Mouse (Mus musculus) left cerebral cortex, postnatal 25 days (tissue): Measurements from ENCODE around the gene Gsn. TPM values are rescaled to one million over a fixed set of nuclear protein-coding genes. Genes with fewer than 3 reads are reported as not detected.
A peak's percentile ranks its signal among the peaks of the same experiment; 100 is the strongest.

Experiments
- DNase-seq, 2 experiments: peaks; one replicate each; pipeline ENCODE4 v3.0.0; 2022; ENCODE audit warnings: low spot score in 2 of 2, mixed read lengths in 1 of 2
- intact Hi-C: fragments of 180-260 bp; cut with DNase I; formaldehyde crosslinking; loops from one replicate; pipeline ENCODE4 v1.15.1; 2025
- total RNA-seq, 2 experiments: library from RNA; stranded (reverse); gene quantifications; 2 replicates each; pipeline ENCODE4 v1.2.3; 2021

Gsn gene
- total RNA-seq, 2 experiments from 2014 or later = 63.5 to 75.4 TPM

GRCm38 (mm10) chr2:35270531-35270984, 14.4 kb downstream of the Gsn start:
- DNase-seq = peak; percentile 57 to 73
- intact Hi-C loops = loop anchor here (1.0 to 5.0 kb wide), 2 partner anchors 56 to 237 kb away; no protein-coding TSS in a partner anchor

- DNase-seq = peak; percentile 33 to 90
- intact Hi-C loops = loop anchor here (5.0 kb wide), 1 partner anchor 235 kb away; no protein-coding TSS in a partner anchor
Measured at GRCm38 (mm10) chr2:35271817-35272216, 15.6 kb downstream of the Gsn start.

DNA sequence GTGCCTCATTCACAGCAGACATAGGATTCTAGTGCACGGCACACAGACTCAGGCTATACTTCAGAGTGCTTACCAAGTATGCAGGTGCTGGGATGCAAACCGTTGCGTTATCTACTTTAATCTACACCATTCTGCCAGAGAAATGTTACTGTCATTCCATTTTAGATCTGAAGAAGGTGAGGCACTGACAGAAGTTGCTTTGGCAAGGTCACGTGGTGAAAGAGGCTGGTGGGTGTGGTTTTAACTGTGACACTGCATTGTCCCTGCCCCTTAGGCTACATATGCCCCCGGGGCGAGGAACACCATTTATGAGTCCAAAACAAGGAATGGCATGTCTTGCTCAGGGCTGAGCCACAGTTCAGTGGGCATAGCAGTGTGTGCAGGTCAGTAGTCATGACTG, 16.7 kb downstream of the Gsn start:
- DNase-seq = no peak
- intact Hi-C loops = loop anchor here (5.0 kb wide), 1 partner anchor 234 kb away; no protein-coding TSS in a partner anchor

GRCm38 (mm10) chr2:35273536-35273935, 17.4 kb downstream of the Gsn start:
- DNase-seq = peak in 1 of 2 experiments; percentile 47
- intact Hi-C loops = loop anchor here (5.0 kb wide), 1 partner anchor 234 kb away; no protein-coding TSS in a partner anchor

DNA sequence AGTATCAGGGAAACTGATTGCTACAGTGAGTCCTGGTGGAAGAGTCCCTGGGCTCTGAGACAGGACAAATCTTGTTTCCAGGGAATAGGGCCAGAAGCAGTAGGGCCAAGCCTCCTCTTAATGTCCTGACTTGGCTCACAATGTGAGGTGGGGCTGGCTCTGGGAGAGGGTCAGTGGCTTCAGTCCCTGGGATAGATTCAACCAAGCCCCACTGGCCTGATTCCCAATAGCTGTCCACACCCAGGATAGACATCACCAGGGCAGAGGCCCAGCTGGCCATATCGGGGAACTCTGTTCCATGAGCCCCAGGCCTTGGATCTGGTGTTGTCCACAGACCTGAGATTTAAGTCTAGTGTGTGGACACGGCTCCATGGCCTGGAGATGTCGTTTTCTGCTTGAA, 21.5 kb downstream of the Gsn start:
- no peak for DNase-seq
- intact Hi-C loops = no loop called here

- no peak for DNase-seq
- intact Hi-C loops = no loop called here
Measured at GRCm38 (mm10) chr2:35278371-35279210, 22.4 kb downstream of the Gsn start.

- intact Hi-C loops = no loop called here
- DNase-seq = no peak
Measured at GRCm38 (mm10) chr2:35280001-35280400, 23.8 kb downstream of the Gsn start.

- DNase-seq = no peak
- intact Hi-C loops = no loop called here
Measured at GRCm38 (mm10) chr2:35282214-35282613, 26.0 kb downstream of the Gsn start.

DNA sequence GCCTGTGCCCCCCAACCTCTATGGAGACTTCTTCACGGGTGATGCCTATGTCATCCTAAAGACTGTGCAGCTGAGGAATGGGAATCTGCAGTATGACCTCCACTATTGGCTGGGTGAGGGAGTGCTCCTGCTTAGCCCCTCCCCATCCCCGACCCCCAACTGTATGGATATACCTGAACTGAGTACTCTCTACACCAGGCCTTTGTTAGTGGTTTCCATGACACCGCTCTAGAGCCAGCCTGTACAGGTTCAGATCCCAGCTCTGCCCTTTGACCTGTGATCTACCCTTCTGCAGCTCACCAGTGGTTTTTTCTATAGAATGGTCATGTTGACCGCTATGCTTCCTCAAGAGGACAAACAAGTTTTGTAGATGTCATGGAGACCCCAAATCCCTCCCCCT, 27.8 kb downstream of the Gsn start:
- intact Hi-C loops = no loop called here
- DNase-seq = no peak

- intact Hi-C loops = no loop called here
Measured at GRCm38 (mm10) chr2:35285209-35285608, 29.0 kb downstream of the Gsn start.

GRCm38 (mm10) chr2:35287017-35287620, 30.9 kb downstream of the Gsn start:
- intact Hi-C loops = no loop called here

More at GRCm38 (mm10) chr2:35285209-35285608, 29.0 kb downstream of the Gsn start:
- no peak for DNase-seq

DNA sequence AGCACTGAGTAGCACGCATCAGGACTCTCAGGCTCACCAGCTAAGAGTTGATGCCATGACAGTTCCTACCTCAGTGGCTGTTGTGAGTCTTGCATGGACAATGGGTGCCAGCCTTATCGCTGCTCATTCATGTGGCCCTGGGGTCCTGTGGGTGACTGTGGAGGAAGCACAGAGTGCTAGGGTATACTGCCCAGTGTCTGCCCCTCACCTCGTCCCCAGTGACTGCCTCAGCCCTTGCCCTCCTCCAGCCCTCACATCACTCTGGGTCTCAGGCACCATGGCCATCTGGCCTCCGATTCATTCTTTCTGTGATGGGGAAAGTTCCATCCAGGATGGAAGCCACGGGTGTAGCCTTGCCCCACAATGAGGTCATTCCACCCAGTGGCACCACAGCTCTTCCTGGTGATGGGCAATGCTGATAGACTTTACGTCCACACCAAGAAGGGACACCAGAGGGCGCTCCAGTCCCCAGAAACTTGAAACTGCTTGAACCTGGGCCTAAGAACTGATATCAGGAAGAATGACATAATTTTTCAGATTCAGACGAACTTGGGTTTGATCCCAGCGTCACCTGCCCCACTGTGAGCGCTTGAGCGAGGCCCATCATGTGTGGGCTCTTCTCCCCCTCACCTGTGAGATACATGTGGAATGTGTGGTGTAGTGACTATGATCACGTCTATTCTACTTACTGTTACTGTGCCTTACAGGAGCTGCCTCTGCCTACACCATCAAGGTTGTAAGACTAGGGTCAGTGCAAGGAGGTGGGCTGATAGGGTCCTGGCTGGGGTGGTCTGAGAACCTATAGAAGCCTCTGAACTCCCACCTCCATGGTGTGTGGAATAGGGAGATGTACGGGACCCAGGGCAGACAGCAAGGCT, 32.8 kb downstream of the Gsn start:
- peak; percentile 81 for DNase-seq
- intact Hi-C loops = no loop called here

More at GRCm38 (mm10) chr2:35287017-35287620, 30.9 kb downstream of the Gsn start:
- no peak for DNase-seq

- DNase-seq = no peak
- intact Hi-C loops = no loop called here
Measured at GRCm38 (mm10) chr2:35291856-35292255, 35.7 kb downstream of the Gsn start.

DNA sequence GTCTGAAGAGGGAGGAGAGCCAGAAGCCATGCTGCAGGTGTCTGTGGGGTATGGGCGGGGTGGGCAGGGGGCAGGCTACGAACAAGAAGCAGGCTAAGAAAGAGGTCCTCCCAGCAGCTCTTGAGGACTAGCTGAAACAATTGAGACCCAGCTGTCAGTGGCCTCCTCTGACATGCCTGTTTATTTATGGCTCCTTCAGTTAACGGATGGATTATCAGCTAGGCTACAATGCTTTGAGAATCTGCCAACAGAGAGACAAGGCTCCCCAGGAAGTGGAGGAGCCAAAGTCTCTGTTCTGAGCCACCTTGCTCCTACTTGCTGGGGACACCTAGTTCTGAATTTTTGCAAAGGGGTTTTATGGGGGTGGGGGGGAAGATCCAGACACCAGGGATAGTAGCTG, 36.5 kb downstream of the Gsn start:
- intact Hi-C loops = no loop called here
- no peak for DNase-seq

DNA sequence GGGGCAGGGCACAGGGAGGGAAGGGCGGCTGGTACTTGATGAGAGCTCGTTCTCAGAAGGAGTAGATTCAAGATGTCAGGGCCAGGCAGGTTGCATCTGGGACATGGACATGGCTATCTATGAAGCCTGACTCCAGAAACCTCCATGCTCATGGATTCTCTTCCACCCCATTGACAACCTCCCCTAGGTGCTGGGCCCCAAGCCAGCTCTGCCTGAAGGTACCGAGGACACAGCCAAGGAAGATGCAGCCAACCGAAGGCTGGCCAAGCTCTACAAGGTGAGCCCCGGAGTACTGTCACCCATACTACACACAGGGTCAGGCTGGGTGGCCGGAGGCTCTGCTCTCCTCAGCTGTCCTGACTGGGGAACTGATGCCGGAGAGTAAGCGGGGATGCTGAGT, 37.1 kb downstream of the Gsn start:
- DNase-seq = no peak
- intact Hi-C loops = no loop called here

- peak; percentile 72 to 83 for DNase-seq
- intact Hi-C loops = loop anchor here (1.0 to 5.0 kb wide), 3 partner anchors 51 to 209 kb away; partner anchors contain the start of gene 4930402F06Rik
Measured at GRCm38 (mm10) chr2:35297703-35298332, 41.6 kb downstream of the Gsn start.

DNA sequence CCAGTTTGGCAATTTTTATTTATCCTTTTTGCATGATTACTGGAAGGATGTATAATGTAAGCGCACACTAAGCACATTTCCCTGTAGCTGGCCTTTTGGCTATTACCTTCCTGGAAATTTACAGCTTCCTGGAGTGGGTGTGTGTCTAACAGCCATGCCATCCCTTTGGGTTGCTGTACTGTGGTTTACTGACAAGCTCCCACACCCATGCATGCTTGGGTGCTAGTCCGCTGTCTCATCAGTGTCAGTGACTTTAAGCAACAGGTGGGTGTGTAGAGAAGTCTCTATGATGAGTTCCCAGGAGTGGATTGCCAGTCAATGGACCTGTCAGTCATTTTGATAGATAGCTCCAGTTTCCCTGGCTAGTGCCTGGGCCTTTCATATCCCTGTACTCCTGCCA, 43.3 kb downstream of the Gsn start:
- no peak for DNase-seq
- intact Hi-C loops = loop anchor here (5.0 kb wide), 1 partner anchor 208 kb away; no protein-coding TSS in a partner anchor

- no peak for DNase-seq
Measured at GRCm38 (mm10) chr2:35302049-35302885, 46.1 kb downstream of the Gsn start.

More at GRCm38 (mm10) chr2:35302049-35302885, 46.1 kb downstream of the Gsn start:
- intact Hi-C loops = no loop called here
